Mouse (Mus musculus) olfactory bulb, adult 2 months (tissue): ENCODE data around the gene Afdn. TPM values are rescaled to one million over a fixed set of nuclear protein-coding genes. Genes with fewer than 3 reads are reported as not detected.

Source experiments
- H3K27ac ChIP-seq: fragments of 200-500 bp; 2 replicates; pipeline ENCODE4 v1.5.1; 2012; ENCODE audit warnings: low read depth, low read length; ENCODE audit not compliant: insufficient read depth
- H3K4me1 ChIP-seq: fragments of 200-500 bp; 2 replicates; pipeline ENCODE4 v1.6.1; 2012; ENCODE audit warnings: low read length; ENCODE audit not compliant: control insufficient read depth, insufficient read depth
- H3K4me3 ChIP-seq: fragments of 200-500 bp; 2 replicates; pipeline ENCODE4 v1.5.1; 2012; ENCODE audit warnings: mild to moderate bottlenecking, low read depth, low read length, moderate library complexity; ENCODE audit not compliant: insufficient read depth
- CTCF ChIP-seq: fragments of 200-500 bp; IDR thresholded peaks from 2 replicates; pipeline ENCODE4 v1.5.1; 2012; ENCODE audit warnings: low read depth, mild to moderate bottlenecking, low read length, moderate library complexity; ENCODE audit not compliant: insufficient read depth
- POLR2A ChIP-seq: fragments of 200-500 bp; IDR thresholded peaks from 2 replicates; pipeline ENCODE4 v1.6.1; 2012; ENCODE audit warnings: mild to moderate bottlenecking, low read depth, low read length, moderate library complexity; ENCODE audit not compliant: insufficient read depth
- WGBS: fragments of 180-500 bp; shearing (Covaris S2); methylation state at CpG from one replicate; pipeline ENCODE4 v1.1.7; 2018; 5-methylcytosine and 5-hydroxymethylcytosine counted together
- polyA plus RNA-seq: library from polyadenylated mRNA; stranded (reverse); fragments of >200 nt; gene quantifications from 2 replicates; pipeline ENCODE4 v1.2.4, GENCODE M21; 2012; ENCODE audit warnings: low replicate concordance; ENCODE audit not compliant: missing spikeins, insufficient read depth, insufficient read length

The Afdn gene
- polyA plus RNA-seq, 1 experiment, result not detected

- TF ChIP-seq POLR2A (no peak), CTCF (no peak)
- no peaks in the 10 kb centered on the region for H3K4me1 ChIP-seq
- no peak overlapping the region for H3K4me3 ChIP-seq
- 76% methylated on average over 1 of the region's 1 CpGs for WGBS
- no peak overlapping the region for H3K27ac ChIP-seq
Measured at GRCm38 (mm10) chr17:13879731-13880130, 119.4 kb downstream of the Afdn start.

GRCm38 (mm10) chr17:13883540-13883939 is 123.2 kb downstream of the Afdn start:
- TF ChIP-seq POLR2A, result no peak
- no peak for TF ChIP-seq CTCF
- H3K27ac ChIP-seq, result no peak overlapping the region
- H3K4me1 ChIP-seq, result no peaks in the 10 kb centered on the region
- WGBS, result 88% methylated on average over 5 of the region's 5 CpGs
- no peak overlapping the region for H3K4me3 ChIP-seq

- 87% methylated on average over 7 of the region's 7 CpGs for WGBS
- H3K27ac ChIP-seq, result no peak overlapping the region
- TF ChIP-seq CTCF, result no peak
- no peak for TF ChIP-seq POLR2A
- H3K4me3 ChIP-seq, result no peak overlapping the region
- no peaks in the 10 kb centered on the region for H3K4me1 ChIP-seq
Measured at GRCm38 (mm10) chr17:13889818-13890434, 129.6 kb downstream of the Afdn start.

GRCm38 (mm10) chr17:13890932-13891331 is 130.6 kb downstream of the Afdn start:
- WGBS, result 78% methylated on average over 1 of the region's 1 CpGs
- H3K4me1 ChIP-seq, result no peaks in the 10 kb centered on the region
- H3K4me3 ChIP-seq, result no peak overlapping the region
- no peak overlapping the region for H3K27ac ChIP-seq
- TF ChIP-seq CTCF, result no peak
- TF ChIP-seq POLR2A, result no peak

GRCm38 (mm10) chr17:13898838-13899237 is 138.5 kb downstream of the Afdn start:
- 94% methylated on average over 17 of the region's 17 CpGs for WGBS
- Histone ChIP-seq H3K4me3 (no peak overlapping the region), H3K4me1 (peaks cover 2% of the 10 kb centered on the region; the same call in 1 of the 2 replicates), H3K27ac (no peak overlapping the region)
- TF ChIP-seq POLR2A (no peak), CTCF (no peak)

- H3K4me1 ChIP-seq, result peaks cover 2% of the 10 kb centered on the region; the same call in 1 of the 2 replicates
- H3K4me3 ChIP-seq, result no peak overlapping the region
- H3K27ac ChIP-seq, result no peak overlapping the region
- 89% methylated on average over 7 of the region's 7 CpGs for WGBS
- TF ChIP-seq POLR2A (no peak), CTCF (no peak)
Measured at GRCm38 (mm10) chr17:13899241-13899640, 138.9 kb downstream of the Afdn start.

- WGBS, result 87% methylated on average over 8 of the region's 8 CpGs
- TF ChIP-seq CTCF, result no peak
- TF ChIP-seq POLR2A, result no peak
- Histone ChIP-seq H3K4me1 (peaks cover 2% of the 10 kb centered on the region; the same call in 1 of the 2 replicates), H3K27ac (no peak overlapping the region), H3K4me3 (no peak overlapping the region)
Measured at GRCm38 (mm10) chr17:13903793-13904192, 143.5 kb downstream of the Afdn start.

- H3K4me3 ChIP-seq, result no peak overlapping the region
- TF ChIP-seq CTCF (no peak), POLR2A (no peak)
- H3K4me1 ChIP-seq, result no peaks in the 10 kb centered on the region
- no peak overlapping the region for H3K27ac ChIP-seq
- 79% methylated on average over 5 of the region's 5 CpGs for WGBS
Measured at GRCm38 (mm10) chr17:13907082-13907481, 146.7 kb downstream of the Afdn start.

- TF ChIP-seq POLR2A (no peak), CTCF (no peak)
- no peaks in the 10 kb centered on the region for H3K4me1 ChIP-seq
- WGBS, result 83% methylated on average over 1 of the region's 1 CpGs
- no peak overlapping the region for H3K27ac ChIP-seq
- no peak overlapping the region for H3K4me3 ChIP-seq
Measured at GRCm38 (mm10) chr17:13907681-13908080, 147.3 kb downstream of the Afdn start.

- Histone ChIP-seq H3K27ac (no peak overlapping the region), H3K4me3 (no peak overlapping the region)
Measured at GRCm38 (mm10) chr17:13913951-13914350, 153.6 kb downstream of the Afdn start.

GRCm38 (mm10) chr17:13914531-13914930 is 154.2 kb downstream of the Afdn start:
- WGBS, result 71% methylated on average over 4 of the region's 4 CpGs
- Histone ChIP-seq H3K27ac (no peak overlapping the region), H3K4me1 (peaks cover 3% of the 10 kb centered on the region; the same call in 1 of the 2 replicates), H3K4me3 (no peak overlapping the region)
- TF ChIP-seq CTCF, result no peak
- TF ChIP-seq POLR2A, result no peak

More at GRCm38 (mm10) chr17:13913951-13914350, 153.6 kb downstream of the Afdn start:
- TF ChIP-seq POLR2A (no peak), CTCF (no peak)
- peaks cover 3% of the 10 kb centered on the region; the same call in 1 of the 2 replicates for H3K4me1 ChIP-seq
- WGBS, result 19% methylated on average over 4 of the region's 4 CpGs
